Mouse (Mus musculus) lung, embryonic 16.5 days (tissue): ENCODE measurements at regions not wholly inside any gene's neighbourhood (a gene's known extent, or its start where the extent isn't known, plus 50 kb on each side); places are given as distances from the start of the nearest gene placed in this dataset.
"Not testable (repeated sequence)": the region's sequence is repeated elsewhere in the genome, so short reads cannot be mapped to it uniquely, and the experiment has no call there.

Source experiments
- ATAC-seq: fragments of 200-750 bp; cut with Nextera tagmentation; 2 replicates; pipeline ENCODE4 v1.8.0; 2017; ENCODE audit warnings: low read depth, mild to moderate bottlenecking, moderate library complexity
- H3K27ac ChIP-seq: fragments of 300-500 bp; sonication (generic); 2 replicates; pipeline ENCODE4 v1.5.1; 2014; ENCODE audit warnings: mild to moderate bottlenecking, control low read depth, low read length
- H3K27me3 ChIP-seq: fragments of 300-500 bp; sonication (generic); 2 replicates; pipeline ENCODE4 v1.6.1; 2014; ENCODE audit warnings: low read depth, low read length, mixed read lengths; ENCODE audit not compliant: control insufficient read depth, insufficient read depth
- H3K36me3 ChIP-seq: fragments of 300-500 bp; sonication (generic); 2 replicates; pipeline ENCODE4 v1.6.1; 2014; ENCODE audit warnings: low read length; ENCODE audit not compliant: control insufficient read depth, insufficient read depth
- H3K4me1 ChIP-seq: fragments of 300-500 bp; sonication (generic); replicated peaks from 2 replicates; pipeline ENCODE4 v1.6.1; 2014; ENCODE audit warnings: low read length, mixed read lengths; ENCODE audit not compliant: control insufficient read depth, insufficient read depth
- H3K4me2 ChIP-seq: fragments of 300-500 bp; sonication (generic); 2 replicates; pipeline ENCODE4 v1.6.1; 2014; ENCODE audit warnings: low read depth, low read length, control low read depth
- H3K4me3 ChIP-seq: fragments of 300-500 bp; sonication (generic); 2 replicates; pipeline ENCODE4 v1.5.1; 2014; ENCODE audit warnings: mild to moderate bottlenecking, low read length, control low read depth
- H3K9ac ChIP-seq: fragments of 300-500 bp; sonication (generic); 2 replicates; pipeline ENCODE4 v1.6.1; 2014; ENCODE audit warnings: low read length, control low read depth
- H3K9me3 ChIP-seq: fragments of 300-500 bp; sonication (generic); 2 replicates; pipeline ENCODE4 v1.6.1; 2016; ENCODE audit warnings: low read length; ENCODE audit not compliant: control insufficient read depth
- WGBS: fragments of 180-500 bp; shearing (Covaris S2); extraction: QIAGEN DNeasy Blood & Tissue Kit; methylation state at CpG from one replicate; pipeline ENCODE4 v1.1.7; 2014; 5-methylcytosine and 5-hydroxymethylcytosine counted together

DNA sequence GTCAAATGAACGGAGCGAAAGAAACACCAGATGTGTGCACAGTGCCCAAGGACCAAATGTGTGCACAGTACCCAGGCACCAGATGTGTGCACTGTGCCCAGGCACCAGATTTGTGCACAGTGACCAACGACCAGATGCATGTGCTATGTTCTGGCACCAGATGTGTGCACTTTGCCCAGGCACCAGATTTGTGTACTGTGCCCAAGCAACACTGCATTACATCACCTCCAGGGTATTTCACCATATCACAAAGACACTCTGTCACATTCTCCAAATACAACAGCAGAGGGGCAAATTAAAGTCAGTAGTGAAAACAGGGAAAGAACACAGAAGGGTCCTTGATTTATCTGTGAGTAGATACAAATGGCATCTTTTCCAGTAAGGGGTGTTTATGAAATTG lies 93.4 kb downstream of the Mettl4 start:
- Histone ChIP-seq H3K9ac (no peak overlapping the region), H3K36me3 (no peaks in the 10 kb centered on the region), H3K9me3 (no peaks in the 10 kb centered on the region), H3K4me2 (no peak overlapping the region), H3K27ac (no peak overlapping the region), H3K4me3 (no peak overlapping the region), H3K27me3 (no peaks in the 10 kb centered on the region), H3K4me1 (no peaks in the 10 kb centered on the region)
- no peak for ATAC-seq
- WGBS = 69% methylated on average over 3 of the region's 3 CpGs

DNA sequence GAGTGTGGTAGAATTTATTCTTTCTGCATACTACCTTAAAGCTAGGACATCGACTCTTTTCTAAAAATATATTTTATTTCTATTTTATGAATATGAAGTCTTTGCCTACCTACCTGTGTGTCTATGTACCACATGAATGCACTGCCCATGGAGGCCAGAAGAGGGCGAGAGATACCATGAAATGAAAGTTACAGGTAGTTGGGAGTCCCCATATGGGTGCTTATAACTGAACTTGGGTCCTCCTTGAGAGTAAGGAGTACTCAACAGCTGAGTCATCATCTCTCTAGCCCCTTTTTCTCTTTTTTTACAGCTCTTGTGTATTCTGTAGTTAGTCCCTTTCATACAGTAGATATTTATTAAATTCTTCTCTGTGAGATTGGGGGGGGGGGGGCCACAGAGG lies 94.3 kb downstream of the Mettl4 start:
- ATAC-seq = no peak
- H3K9ac ChIP-seq = no peak overlapping the region
- no peaks in the 10 kb centered on the region for H3K27me3 ChIP-seq
- no peak overlapping the region for H3K4me3 ChIP-seq
- no peaks in the 10 kb centered on the region for H3K4me1 ChIP-seq
- H3K9me3 ChIP-seq = no peaks in the 10 kb centered on the region
- no peaks in the 10 kb centered on the region for H3K36me3 ChIP-seq
- H3K4me2 ChIP-seq = no peak overlapping the region
- WGBS = 77% methylated on average over 2 of the region's 2 CpGs
- H3K27ac ChIP-seq = no peak overlapping the region

DNA sequence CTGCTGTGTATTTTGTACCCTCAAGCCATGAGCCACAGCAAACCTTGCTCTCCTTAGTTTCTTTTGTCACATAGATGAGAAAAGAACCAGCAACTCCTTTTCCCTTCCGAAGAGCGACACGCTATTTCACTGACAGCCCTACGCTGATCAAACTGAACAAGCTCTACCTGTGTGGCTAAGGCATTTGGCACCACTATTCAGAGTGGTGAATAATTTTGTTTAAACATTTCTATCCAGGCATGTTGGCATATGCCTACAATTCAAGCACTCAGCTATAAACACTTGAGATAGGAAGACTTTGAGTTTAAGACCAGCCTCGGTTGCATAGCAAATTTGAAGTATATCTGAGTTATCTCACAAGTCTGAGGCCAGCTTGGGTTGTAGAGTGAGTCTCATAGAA lies 95.2 kb downstream of the Mettl4 start:
- ATAC-seq = peak; percentile 64
- Histone ChIP-seq H3K4me3 (no peak overlapping the region), H3K27me3 (no peaks in the 10 kb centered on the region), H3K27ac (no peak overlapping the region), H3K9me3 (no peaks in the 10 kb centered on the region), H3K36me3 (no peaks in the 10 kb centered on the region), H3K9ac (no peak overlapping the region), H3K4me1 (no peaks in the 10 kb centered on the region), H3K4me2 (no peak overlapping the region)
- WGBS = 68% methylated on average over 5 of the region's 5 CpGs

DNA sequence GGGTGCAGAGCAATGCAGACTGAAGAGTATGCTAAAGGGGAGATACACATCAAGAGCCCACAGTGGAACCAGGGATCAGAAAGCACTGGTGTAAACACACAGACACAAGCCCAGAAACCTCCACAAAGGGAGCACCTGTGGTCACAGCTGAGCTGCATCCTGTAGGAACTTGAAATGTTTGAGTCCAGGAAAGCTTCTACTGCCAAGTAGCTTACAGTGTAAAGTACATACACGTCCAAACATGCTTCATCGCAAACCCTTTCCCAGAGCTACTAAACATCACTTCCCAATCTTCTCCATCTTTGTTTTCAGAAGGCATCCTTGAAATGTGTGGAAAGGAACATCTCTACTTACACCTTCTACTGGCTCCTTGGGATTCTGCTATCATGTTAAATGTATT lies 97.4 kb downstream of the Mettl4 start:
- no peaks in the 10 kb centered on the region for H3K4me1 ChIP-seq
- H3K4me2 ChIP-seq = no peak overlapping the region
- H3K9ac ChIP-seq = no peak overlapping the region
- WGBS = 82% methylated on average over 2 of the region's 2 CpGs
- no peaks in the 10 kb centered on the region for H3K27me3 ChIP-seq
- no peaks in the 10 kb centered on the region for H3K9me3 ChIP-seq
- no peaks in the 10 kb centered on the region for H3K36me3 ChIP-seq
- no peak for ATAC-seq
- H3K27ac ChIP-seq = no peak overlapping the region
- no peak overlapping the region for H3K4me3 ChIP-seq

DNA sequence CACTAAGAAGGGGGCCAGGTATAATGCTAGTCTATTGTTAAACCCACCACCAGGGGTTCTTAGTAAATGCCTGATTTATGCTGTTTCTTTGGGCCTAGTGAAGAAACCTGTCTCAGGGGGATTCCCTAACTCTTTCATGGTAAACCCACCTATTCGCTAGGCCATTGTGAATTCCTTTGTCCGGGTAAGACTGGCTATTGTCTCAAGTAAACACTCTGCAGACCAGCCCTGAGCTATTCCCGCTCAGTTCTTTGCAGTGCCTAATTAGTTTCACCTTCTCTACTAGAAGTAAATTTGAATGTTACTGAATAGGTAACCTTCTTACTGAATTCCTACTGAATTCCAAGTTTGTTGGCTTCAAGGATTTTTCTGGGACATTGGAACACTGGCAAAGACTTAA lies 98.3 kb downstream of the Mettl4 start:
- H3K36me3 ChIP-seq, H3K4me2 ChIP-seq, H3K4me3 ChIP-seq, H3K9me3 ChIP-seq, ATAC-seq, H3K4me1 ChIP-seq, H3K9ac ChIP-seq, H3K27ac ChIP-seq, H3K27me3 ChIP-seq: not testable (repeated sequence)
- 36% methylated on average over 3 of the region's 3 CpGs for WGBS
